Mouse (Mus musculus): Measurements from ENCODE around the gene P4ha2.

The P4ha2 gene

DNA sequence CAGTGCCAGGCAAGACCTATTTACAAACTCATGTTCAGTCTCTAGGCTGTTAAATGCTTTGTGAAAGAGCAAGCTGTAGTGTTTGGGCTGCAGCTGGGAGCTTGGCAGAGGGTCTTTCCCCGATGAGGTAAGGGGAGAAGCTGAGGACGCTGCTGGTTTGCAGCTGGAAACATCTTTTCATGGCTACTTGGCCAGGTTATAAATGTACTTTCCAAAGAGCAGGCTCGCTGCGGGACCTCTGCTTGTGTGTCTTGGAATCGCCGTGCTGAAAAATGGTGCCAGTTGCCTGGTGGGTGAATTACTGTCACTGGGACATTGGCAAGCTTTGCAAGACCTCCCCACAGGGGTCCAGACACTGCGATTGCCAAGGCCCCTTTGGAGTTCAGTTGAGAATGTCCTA, 7.3 kb downstream of the P4ha2 start:
- no peak for DNase-seq (ENCODE audit: low spot score)

GRCm38 (mm10) chr11:54108131-54108530, 8.2 kb downstream of the P4ha2 start:
- DNase-seq (ENCODE audit: low spot score) = no peak

- DNase-seq (ENCODE audit: low spot score) = no peak
Observed at GRCm38 (mm10) chr11:54108894-54109293, 9.0 kb downstream of the P4ha2 start.

GRCm38 (mm10) chr11:54111291-54111690, 11.4 kb downstream of the P4ha2 start:
- DNase-seq (ENCODE audit: low spot score) = no peak

DNA sequence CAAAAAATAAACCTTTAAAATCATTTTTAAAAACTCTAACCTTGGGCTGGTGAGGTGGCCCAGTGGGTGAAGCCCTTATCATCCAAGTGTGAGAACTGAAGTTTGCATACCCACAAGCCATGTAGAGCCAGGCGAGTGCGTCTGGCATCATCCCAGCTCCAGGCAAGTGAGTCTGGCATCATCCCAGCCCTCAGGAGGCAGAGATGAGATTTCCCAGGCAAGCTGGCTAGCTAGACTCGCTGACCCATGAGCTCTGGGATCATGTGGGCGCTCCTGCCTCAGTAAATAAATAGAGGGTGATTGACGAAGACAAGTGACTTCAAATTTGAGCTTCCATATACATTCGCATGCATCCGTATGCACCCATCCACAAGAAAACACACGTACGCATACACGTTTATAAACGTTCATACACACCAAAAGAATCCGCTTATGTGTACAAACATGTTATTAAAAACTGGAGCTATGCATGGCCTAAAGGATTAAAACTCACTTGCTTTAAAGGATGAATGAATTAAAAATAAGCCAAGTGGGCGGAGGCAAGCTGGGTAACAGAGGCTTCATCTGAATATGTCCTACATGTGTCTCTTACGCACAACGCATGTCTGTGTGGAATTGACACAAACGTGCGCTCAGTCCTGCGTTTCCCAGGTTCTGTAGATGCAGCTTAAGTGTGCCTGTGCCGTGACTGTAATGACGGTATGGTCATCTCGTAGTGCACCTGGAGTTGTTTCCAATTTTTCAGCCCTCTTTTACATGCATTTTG, 12.3 kb downstream of the P4ha2 start:
- DNase-seq (ENCODE audit: low spot score) = no peak

- peak; percentile 80 for DNase-seq (ENCODE audit: low spot score)
Observed at GRCm38 (mm10) chr11:54112920-54113319, 13.0 kb downstream of the P4ha2 start.

- no peak for DNase-seq (ENCODE audit: low spot score)
Observed at GRCm38 (mm10) chr11:54113352-54113751, 13.5 kb downstream of the P4ha2 start.

DNA sequence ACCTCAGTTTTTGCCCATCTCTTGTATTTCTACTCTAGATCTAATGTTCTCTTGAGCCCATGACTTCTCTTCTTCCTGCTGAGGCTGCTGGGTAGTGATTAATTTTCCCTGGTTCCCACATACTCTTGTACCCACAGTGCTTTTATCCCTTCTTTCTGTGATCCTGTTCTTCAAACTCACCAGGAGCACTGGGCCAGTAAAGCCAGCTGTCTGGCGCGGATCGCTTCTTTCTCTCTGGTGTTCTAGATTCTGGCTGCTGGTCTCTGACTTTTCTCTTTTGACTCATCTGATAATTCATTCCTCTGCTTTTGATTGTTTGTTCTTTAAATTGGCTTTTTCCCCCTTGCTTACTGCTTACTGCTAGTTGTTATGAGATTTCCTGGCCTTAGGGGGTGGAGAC, 14.9 kb downstream of the P4ha2 start:
- DNase-seq (ENCODE audit: low spot score) = no peak

DNA sequence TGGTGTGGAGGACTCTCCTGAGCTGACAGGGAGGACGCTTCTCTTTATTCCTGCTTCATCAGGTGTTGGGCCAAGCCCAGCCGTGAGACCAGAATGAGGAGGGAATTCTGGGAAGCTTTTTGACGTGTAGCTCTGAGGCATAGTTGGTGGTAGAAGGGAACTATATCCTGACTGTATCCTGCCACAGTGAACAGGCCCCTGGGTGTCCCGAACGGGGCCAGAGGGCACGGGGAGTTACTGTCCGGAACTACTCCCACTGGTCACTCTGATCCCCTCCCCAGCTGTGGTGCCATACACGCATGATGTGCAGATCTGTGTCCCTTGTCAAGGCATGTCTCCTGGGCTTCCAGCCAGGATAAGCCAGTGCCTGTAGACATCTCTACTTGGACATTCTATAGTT, 15.4 kb downstream of the P4ha2 start:
- DNase-seq (ENCODE audit: low spot score) = no peak

- no peak for DNase-seq (ENCODE audit: low spot score)
Observed at GRCm38 (mm10) chr11:54115911-54116310, 16.0 kb downstream of the P4ha2 start.

GRCm38 (mm10) chr11:54116406-54116805, 16.5 kb downstream of the P4ha2 start:
- DNase-seq (ENCODE audit: low spot score) = no peak

DNA sequence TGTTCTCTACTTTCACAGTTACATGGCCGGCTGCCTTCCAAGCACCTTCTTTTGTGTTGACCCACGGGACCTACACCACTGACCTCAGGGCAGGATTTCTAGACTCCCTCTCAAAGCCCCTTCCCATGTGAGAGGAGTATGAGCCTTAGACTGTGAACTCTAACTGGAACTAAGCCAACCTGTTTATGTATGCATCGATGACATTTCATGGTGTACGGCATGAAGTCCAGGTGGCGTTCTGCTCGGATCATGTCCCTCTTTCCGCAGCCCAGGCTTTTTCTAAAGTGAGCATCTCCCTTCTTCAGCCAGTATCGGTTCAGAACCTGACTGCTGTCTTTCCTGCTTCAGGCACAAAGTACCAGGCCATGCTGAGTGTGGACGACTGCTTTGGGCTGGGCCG, 17.2 kb downstream of the P4ha2 start:
- DNase-seq (ENCODE audit: low spot score) = no peak

DNA sequence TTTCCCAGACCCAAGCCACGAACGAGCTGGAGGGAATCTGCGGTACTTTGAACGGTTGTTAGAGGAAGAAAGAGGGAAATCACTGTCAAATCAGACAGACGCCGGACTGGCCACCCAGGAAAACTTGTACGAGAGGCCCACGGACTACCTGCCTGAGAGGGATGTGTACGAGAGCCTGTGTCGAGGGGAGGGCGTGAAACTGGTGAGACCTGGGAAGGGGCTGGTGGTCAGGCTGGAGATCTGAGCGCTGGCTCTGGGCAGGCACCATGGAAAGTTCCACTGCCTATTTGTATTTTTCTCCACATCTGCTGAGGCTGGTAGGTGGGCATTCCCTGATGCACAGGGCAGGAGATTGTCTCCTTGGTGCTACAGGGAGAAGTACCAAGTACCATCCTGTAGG, 19.2 kb downstream of the P4ha2 start:
- no peak for DNase-seq (ENCODE audit: low spot score)

DNA sequence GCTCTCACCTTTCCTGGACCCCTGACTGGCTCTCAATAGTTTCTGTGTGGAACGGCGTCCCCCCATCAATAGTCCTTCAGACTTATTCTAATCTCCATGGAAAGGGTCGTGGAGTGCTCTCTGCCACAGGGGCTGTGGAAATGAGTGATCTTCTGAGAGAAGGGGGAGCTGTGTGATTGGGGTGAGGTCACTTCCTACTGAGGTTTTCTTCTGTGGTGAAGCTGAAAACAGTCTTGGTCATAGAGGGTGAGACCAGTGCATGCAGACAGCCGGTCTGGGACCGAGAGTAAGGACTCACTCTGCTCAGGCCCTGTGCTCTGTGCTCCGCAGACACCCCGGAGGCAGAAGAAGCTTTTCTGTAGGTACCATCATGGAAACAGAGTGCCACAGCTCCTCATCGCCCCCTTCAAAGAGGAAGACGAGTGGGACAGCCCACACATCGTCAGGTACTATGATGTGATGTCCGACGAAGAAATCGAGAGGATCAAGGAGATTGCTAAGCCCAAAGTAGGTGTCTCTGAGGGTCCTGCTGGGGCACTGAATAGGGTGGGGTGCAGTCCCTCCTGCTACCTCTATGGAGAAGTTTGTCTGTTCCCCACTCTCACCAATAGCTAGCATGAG, 20.0 kb downstream of the P4ha2 start:
- no peak for DNase-seq (ENCODE audit: low spot score)

DNA sequence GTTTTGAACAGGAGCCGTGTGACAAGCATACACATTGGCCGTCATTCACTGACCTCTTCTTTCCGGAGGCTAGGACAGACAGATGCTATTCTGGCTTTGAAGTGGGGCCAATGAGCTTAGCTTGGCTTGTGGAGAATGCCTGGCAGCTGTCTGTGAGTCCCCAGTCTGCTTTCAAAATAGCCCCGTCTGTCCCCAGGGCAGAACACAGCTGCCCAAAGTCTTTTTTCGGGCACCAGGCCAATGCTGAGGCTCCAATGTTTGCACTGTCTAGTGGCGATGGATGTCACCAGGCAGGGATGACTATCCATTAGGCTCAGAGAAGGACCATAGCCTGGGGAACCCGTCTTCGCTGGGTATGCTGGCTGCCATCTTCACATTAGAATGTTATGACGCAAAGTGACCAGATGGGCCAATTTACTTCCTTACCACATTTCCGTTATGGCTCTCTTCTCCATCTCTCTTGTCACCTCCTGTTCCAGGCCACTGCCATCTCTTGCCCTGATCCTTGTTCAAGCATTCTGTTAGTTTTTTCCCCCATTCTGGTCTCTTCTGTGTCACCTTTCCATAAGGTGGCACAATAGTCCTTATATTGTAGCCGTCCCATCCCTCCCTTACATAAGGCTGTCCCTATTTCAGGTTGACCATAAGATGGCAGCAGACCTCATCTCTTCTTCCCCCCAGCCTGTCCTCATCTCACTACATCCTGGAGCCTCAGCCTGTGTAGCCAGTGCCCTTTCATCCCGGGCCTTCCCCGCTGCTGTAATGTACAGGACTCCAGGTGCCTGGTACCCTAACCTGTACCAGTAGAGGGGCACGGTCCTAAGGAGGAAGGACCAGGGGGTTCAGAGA, 22.7 kb downstream of the P4ha2 start:
- DNase-seq (ENCODE audit: low spot score) = no peak

DNA sequence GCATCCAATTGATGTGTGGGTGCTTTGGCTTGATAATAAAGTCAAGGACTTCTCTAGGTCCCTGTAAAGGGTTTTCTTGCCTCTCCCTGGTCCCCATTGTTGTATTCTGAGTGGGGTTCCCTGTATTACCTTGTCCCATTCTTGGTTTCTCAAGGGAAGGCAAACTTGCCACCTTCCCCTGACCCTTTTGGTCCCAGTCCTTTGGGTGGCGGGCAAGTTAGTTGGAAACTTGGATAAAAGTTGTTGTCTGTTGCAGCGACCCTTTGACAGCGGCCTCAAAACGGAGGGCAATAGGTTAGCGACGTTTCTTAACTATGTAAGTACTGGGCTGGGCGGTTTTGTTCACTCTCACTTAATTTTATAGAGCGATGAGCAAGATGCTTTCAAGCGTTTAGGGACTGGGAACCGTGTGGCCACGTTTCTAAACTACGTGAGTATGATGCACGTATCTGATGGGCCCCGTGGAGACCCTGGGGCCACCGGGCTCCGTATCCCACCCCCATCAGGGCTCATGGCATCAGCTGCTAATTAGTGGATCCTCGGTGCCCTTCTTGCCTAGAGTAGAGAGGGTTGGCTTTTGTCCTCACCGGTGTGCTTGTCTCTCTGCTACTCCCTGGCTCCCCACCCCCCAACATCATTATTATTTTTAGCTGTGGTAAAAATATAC, 26.2 kb downstream of the P4ha2 start:
- DNase-seq (ENCODE audit: low spot score) = no peak

- DNase-seq (ENCODE audit: low spot score) = peak; percentile 42
Observed at GRCm38 (mm10) chr11:54126654-54127374, 26.9 kb downstream of the P4ha2 start.

DNA sequence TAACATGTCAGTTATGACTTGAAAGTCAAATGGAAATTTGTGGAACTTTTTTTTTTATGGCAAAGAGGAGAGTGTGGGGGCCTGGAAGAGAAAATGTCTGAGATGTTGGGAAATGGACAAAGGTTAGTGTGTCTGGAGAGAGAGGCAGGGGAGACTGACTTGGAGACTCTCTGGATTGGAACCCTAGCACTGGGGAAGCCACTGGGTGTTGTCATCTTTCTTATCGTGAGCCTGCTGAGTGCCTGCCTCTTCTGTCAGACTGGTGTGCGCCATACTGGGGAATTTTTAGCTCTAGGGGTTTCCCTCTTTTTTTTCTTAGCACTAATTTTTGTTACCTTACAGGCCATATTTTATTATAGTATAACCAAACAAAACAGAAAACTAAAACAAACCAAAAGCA, 27.5 kb downstream of the P4ha2 start:
- no peak for DNase-seq (ENCODE audit: low spot score)

DNA sequence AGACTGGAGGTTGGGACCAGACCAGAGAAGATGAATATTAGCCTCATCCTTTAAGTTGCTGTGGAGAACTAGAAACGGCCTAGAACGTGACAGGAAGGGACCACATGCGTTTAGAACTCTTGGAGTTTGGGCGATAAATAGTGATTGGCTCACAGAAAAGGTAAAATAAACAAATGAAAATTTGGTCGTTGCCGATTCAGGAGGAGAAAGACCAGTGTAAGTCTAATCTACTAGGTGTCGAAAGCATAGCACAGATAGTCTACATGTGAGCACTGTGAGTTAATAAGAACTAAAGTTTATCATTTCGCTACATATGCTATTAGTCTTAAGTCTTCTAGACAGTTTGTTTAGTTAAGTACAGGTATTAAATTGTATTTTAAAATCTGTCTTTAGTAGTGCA, 30.1 kb downstream of the P4ha2 start:
- no peak for DNase-seq (ENCODE audit: low spot score)

GRCm38 (mm10) chr11:54130721-54131120, 30.8 kb downstream of the P4ha2 start:
- DNase-seq (ENCODE audit: low spot score) = no peak

DNA sequence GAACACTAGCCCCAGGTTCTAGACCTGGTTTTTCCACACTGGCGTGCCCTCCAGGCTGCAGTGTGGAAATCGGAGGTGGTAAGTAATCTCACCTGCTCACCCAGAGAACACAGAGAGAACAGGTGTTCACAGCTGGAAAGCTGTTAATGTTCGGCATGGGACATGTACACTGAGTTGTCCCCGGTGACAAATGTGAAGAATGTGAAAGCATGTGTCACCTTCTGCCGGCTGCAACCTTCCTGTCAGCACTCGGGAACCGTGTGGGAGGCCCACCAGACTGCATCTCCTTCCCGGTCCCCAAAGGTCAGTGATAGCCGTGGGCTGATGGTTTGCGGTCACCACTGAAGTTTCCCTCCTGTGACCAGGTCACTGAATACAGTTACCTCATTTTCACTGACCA, 32.4 kb downstream of the P4ha2 start:
- DNase-seq (ENCODE audit: low spot score) = no peak

DNA sequence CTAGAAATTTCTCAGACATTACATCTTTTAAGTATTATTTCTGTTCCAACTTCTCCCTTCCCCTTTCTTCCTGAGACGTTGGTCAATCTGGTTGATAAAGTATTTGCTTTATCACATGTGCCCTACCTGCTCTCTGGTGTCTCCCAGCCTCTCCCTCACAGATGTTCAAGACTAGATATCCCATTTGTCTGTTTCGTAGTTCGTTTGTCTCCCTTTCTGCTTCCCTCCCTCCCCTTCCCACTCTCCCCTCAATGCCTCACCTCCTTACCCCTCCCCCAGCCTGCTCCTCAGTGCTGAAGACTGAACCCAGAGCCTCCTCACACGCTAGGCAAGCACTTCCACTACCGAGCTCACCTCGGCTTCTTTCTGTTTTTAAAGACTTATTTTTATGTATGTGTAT, 35.0 kb downstream of the P4ha2 start:
- no peak for DNase-seq (ENCODE audit: low spot score)
